Comparison of ENCODE assay signal across 8 mouse cellular contexts in the genomic region with DNA sequence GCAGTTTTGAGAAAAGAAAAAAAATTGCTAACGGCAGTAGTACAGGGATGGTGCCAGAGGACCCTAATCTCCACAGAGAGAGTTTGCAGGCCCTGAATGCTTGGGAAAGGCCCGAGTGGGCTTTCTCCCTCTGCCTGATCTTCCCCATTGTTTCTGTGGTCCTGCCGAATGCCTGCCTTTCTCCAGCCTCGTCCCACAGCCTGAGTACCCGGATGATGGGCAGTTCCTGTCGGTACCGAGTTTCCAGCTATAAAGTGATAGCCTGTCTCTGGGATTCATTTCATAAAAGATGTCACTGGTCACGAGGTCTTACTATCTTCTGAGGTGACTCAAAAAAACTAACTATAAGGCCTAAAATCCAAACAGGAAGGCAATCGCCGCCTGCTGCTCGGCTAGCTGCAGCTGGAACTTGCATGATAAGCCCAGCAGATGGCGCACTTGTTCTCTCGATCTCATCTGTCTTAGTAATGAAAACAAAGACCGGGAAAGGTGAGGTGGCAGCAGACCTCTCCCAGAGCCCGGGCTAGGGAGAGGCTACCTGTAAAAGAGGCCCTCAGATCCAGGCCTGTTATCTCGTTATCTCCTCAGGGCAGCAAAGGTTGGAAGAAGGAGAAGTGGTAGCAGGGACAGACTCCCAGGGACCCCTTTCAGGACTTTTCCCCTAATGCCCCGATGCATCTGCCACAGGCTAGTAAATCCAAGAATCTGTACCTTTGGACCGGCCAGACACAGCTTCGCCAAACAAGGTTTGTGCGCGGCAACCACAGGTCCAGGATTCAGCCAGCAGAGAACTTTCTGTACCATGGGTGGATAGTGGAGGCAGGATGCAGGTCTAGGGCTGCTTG. TPM values are rescaled to one million over a fixed set of nuclear protein-coding genes. Genes with fewer than 3 reads are reported as not detected.
A peak's percentile ranks its signal among the peaks of the same experiment; 100 is the strongest.
DNase-seq lines count a peak whose midpoint lies in the region; ATAC-seq and TF ChIP-seq lines count a peak whose summit lies in the region.

No protein-coding gene starts in this region.

- ATAC-seq in embryonic facial prominence, embryonic 14.5 days (ENCODE audit: low read depth): peak; percentile 85
- peak; percentile 57 for ATAC-seq in kidney, embryonic 14.5 days (ENCODE audit: low FRiP score, low TSS enrichment)
- peak; percentile 62; the same call in 1 of the 2 replicates for ATAC-seq in limb, embryonic 14.5 days (ENCODE audit: low FRiP score, low read depth)
- ATAC-seq in midbrain, postnatal 0 days (ENCODE audit: low FRiP score): peak; percentile 58

- H3K9ac ChIP-seq in embryonic facial prominence, embryonic 14.5 days (ENCODE audit: low read depth, low read length): peak overlapping the region; percentile 48
- H3K9ac ChIP-seq in kidney, embryonic 14.5 days (ENCODE audit: low read depth, low read length): peak overlapping the region; percentile 24; the same call in 1 of the 2 replicates
- peak overlapping the region; percentile 1; the same call in 1 of the 2 replicates for H3K9ac ChIP-seq in limb, embryonic 14.5 days (ENCODE audit: low read depth, low read length, severe bottlenecking)
- no peak overlapping the region for H3K9ac ChIP-seq in midbrain, postnatal 0 days (replicated peaks; ENCODE audit: low read length, poor library complexity, severe bottlenecking)

- 0 out of 2 replicates have a peak, but pooled peaks have one; percentile 34 for TF ChIP-seq POLR2A in limb, embryonic 14.5 days (IDR thresholded peaks at IDR 0.05; ENCODE audit: borderline replicate concordance, extremely low read depth, insufficient read depth, insufficient read length)

- peak; percentile 92 for DNase-seq in 3T3-L1 (ENCODE audit: low read depth, low spot score)
- DNase-seq in adrenal gland, postnatal 36 days: peak; percentile 80 to 81
- DNase-seq in embryonic facial prominence, embryonic 14.5 days (ENCODE audit: low spot score): peak; percentile 91
- peak; percentile 86 for DNase-seq in heart, embryonic 10.5 days (ENCODE audit: low spot score)
- DNase-seq in limb, embryonic 14.5 days (ENCODE audit: low spot score): peak; percentile 93
- peak; percentile 93 for DNase-seq in midbrain, postnatal 0 days (ENCODE audit: low spot score)
- DNase-seq in spleen, postnatal 14 days (ENCODE audit: low spot score in 2 of 2): peak; percentile 39 to 60

- no peaks in the 10 kb centered on the region for H3K9me3 ChIP-seq in embryonic facial prominence, embryonic 14.5 days (ENCODE audit: control insufficient read depth, low read length)
- H3K9me3 ChIP-seq in heart, embryonic 10.5 days: no peaks in the 10 kb centered on the region
- H3K9me3 ChIP-seq in kidney, embryonic 14.5 days (ENCODE audit: control insufficient read depth, low read length): no peaks in the 10 kb centered on the region
- no peaks in the 10 kb centered on the region for H3K9me3 ChIP-seq in limb, embryonic 14.5 days (ENCODE audit: control insufficient read depth, low read length)
- H3K9me3 ChIP-seq in midbrain, postnatal 0 days (ENCODE audit: low read length): no peaks in the 10 kb centered on the region

- H3K27ac ChIP-seq in embryonic facial prominence, embryonic 14.5 days (replicated peaks; ENCODE audit: low read depth, low read length): no peak overlapping the region
- H3K27ac ChIP-seq in heart, embryonic 10.5 days: peak overlapping the region; percentile 64; the same call in 1 of the 2 replicates
- H3K27ac ChIP-seq in kidney, embryonic 14.5 days (ENCODE audit: low read depth, low read length): no peak overlapping the region
- H3K27ac ChIP-seq in limb, embryonic 14.5 days (replicated peaks; ENCODE audit: low read depth, low read length): no peak overlapping the region
- no peak overlapping the region for H3K27ac ChIP-seq in midbrain, postnatal 0 days (ENCODE audit: low read depth, low read length)

- peaks cover 5% of the 10 kb centered on the region for H3K4me1 ChIP-seq in embryonic facial prominence, embryonic 14.5 days (ENCODE audit: control insufficient read depth, insufficient read depth, low read length)
- H3K4me1 ChIP-seq in heart, embryonic 10.5 days: peaks cover 8% of the 10 kb centered on the region
- H3K4me1 ChIP-seq in kidney, embryonic 14.5 days (ENCODE audit: control insufficient read depth, insufficient read depth, low read length): peaks cover 3% of the 10 kb centered on the region; the same call in 1 of the 2 replicates
- H3K4me1 ChIP-seq in limb, embryonic 14.5 days (ENCODE audit: control insufficient read depth, insufficient read depth, low read length): peaks cover 4% of the 10 kb centered on the region; the same call in 1 of the 2 replicates
- no peaks in the 10 kb centered on the region for H3K4me1 ChIP-seq in midbrain, postnatal 0 days (ENCODE audit: insufficient read depth, low read length)

- H3K36me3 ChIP-seq in embryonic facial prominence, embryonic 14.5 days (ENCODE audit: control insufficient read depth, insufficient read depth, low read length): peaks cover 14% of the 10 kb centered on the region; the same call in 1 of the 2 replicates
- peaks cover 9% of the 10 kb centered on the region for H3K36me3 ChIP-seq in heart, embryonic 10.5 days
- 0 out of 2 replicates have a peak, but pooled peaks cover 3% of the 10 kb centered on the region for H3K36me3 ChIP-seq in kidney, embryonic 14.5 days (ENCODE audit: control insufficient read depth, insufficient read depth, low read length)
- H3K36me3 ChIP-seq in limb, embryonic 14.5 days (ENCODE audit: control insufficient read depth, insufficient read depth, low read length): peaks cover 7% of the 10 kb centered on the region
- H3K36me3 ChIP-seq in midbrain, postnatal 0 days (ENCODE audit: insufficient read depth, low read length): peaks cover 3% of the 10 kb centered on the region; the same call in 1 of the 2 replicates

- TF ChIP-seq CTCF in midbrain, postnatal 0 days (IDR thresholded peaks at IDR 0.05): peak; percentile 95

- peak overlapping the region; percentile 26 for H3K4me3 ChIP-seq in embryonic facial prominence, embryonic 14.5 days (ENCODE audit: low read depth, low read length)
- H3K4me3 ChIP-seq in heart, embryonic 10.5 days: peak overlapping the region; percentile 30
- no peak overlapping the region; the same call in 1 of the 2 replicates for H3K4me3 ChIP-seq in kidney, embryonic 14.5 days (ENCODE audit: low read length)
- H3K4me3 ChIP-seq in limb, embryonic 14.5 days (replicated peaks; ENCODE audit: low read length): no peak overlapping the region
- H3K4me3 ChIP-seq in midbrain, postnatal 0 days (ENCODE audit: low read depth, low read length): peak overlapping the region; percentile 18; the same call in 1 of the 2 replicates

- 24% methylated on average over 21 of the region's 21 CpGs for WGBS in embryonic facial prominence, embryonic 14.5 days
- WGBS in heart, embryonic 10.5 days: 26% methylated on average over 21 of the region's 21 CpGs
- 22% methylated on average over 21 of the region's 21 CpGs for whole genome bisulfite sequencing in kidney, embryonic 14.5 days
- WGBS in limb, embryonic 14.5 days: 25% methylated on average over 21 of the region's 21 CpGs
- WGBS in midbrain, postnatal 0 days: 11% methylated on average over 21 of the region's 21 CpGs

- no peaks in the 10 kb centered on the region for H3K27me3 ChIP-seq in embryonic facial prominence, embryonic 14.5 days (replicated peaks; ENCODE audit: control insufficient read depth, insufficient read depth, low read length)
- no peaks in the 10 kb centered on the region for H3K27me3 ChIP-seq in heart, embryonic 10.5 days (ENCODE audit: insufficient read depth, poor library complexity, severe bottlenecking)
- H3K27me3 ChIP-seq in kidney, embryonic 14.5 days (ENCODE audit: control insufficient read depth, insufficient read depth, low read length): no peaks in the 10 kb centered on the region
- no peaks in the 10 kb centered on the region for H3K27me3 ChIP-seq in limb, embryonic 14.5 days (ENCODE audit: control insufficient read depth, insufficient read depth, low read length)
- H3K27me3 ChIP-seq in midbrain, postnatal 0 days (ENCODE audit: insufficient read depth, low read length): no peaks in the 10 kb centered on the region

- H3K4me2 ChIP-seq in embryonic facial prominence, embryonic 14.5 days (ENCODE audit: low read depth, low read length): peak overlapping the region; percentile 54
- peak overlapping the region; percentile 31 for H3K4me2 ChIP-seq in kidney, embryonic 14.5 days (replicated peaks; ENCODE audit: low read depth, low read length)
- peak overlapping the region; percentile 40 for H3K4me2 ChIP-seq in limb, embryonic 14.5 days (replicated peaks; ENCODE audit: low read depth, low read length, severe bottlenecking)
- peak overlapping the region; percentile 50 for H3K4me2 ChIP-seq in midbrain, postnatal 0 days (ENCODE audit: low read depth, low read length, poor library complexity, severe bottlenecking)

RNA-seq across cellular contexts. Expression of a gene that starts 19.7 kb away (rescaled TPM):
- total RNA-seq in adrenal gland, postnatal 36 days (2021): 10 to 100 TPM; 39.0 to 48.7 TPM
- polyA plus RNA-seq in embryonic facial prominence, embryonic 14.5 days (2014; fragmentation: Nextera tagmentation; extraction: Ambion mirVana): 61.7 and 70.2 TPM in 2 replicates
- polyA plus RNA-seq in heart, embryonic 10.5 days (2016; fragmentation: Nextera tagmentation; extraction: Ambion mirVana): 55.5 and 62.2 TPM in 2 replicates
- polyA plus RNA-seq in kidney, embryonic 14.5 days (2014; fragmentation: Nextera tagmentation; extraction: Ambion mirVana): 61.0 and 61.2 TPM in 2 replicates
- 114 and 140 TPM in 2 replicates for polyA plus RNA-seq in limb, embryonic 14.5 days (2012; rRNA removed)
- polyA plus RNA-seq in limb, embryonic 14.5 days (2014; fragmentation: Nextera tagmentation; extraction: Ambion mirVana): 68.8 and 72.7 TPM in 2 replicates
- 154 and 257 TPM in 2 replicates for total RNA-seq in midbrain, postnatal 0 days (2014; rRNA removed)
- polyA plus RNA-seq in midbrain, postnatal 0 days (2015; fragmentation: Nextera tagmentation; extraction: Ambion mirVana): 101 and 108 TPM in 2 replicates

RNA-seq across cellular contexts. Expression of a gene that starts 22.9 kb away (rescaled TPM):
- 1 to 10 TPM; 4.5 to 5.2 TPM for total RNA-seq in adrenal gland, postnatal 36 days (2021)
- polyA plus RNA-seq in embryonic facial prominence, embryonic 14.5 days (2014; fragmentation: Nextera tagmentation; extraction: Ambion mirVana): 14.2 and 19.3 TPM in 2 replicates
- polyA plus RNA-seq in heart, embryonic 10.5 days (2016; fragmentation: Nextera tagmentation; extraction: Ambion mirVana): 13.0 and 15.1 TPM in 2 replicates
- polyA plus RNA-seq in kidney, embryonic 14.5 days (2014; fragmentation: Nextera tagmentation; extraction: Ambion mirVana): 44.4 and 56.8 TPM in 2 replicates
- polyA plus RNA-seq in limb, embryonic 14.5 days (2012; rRNA removed): 16.4 and 21.8 TPM in 2 replicates
- polyA plus RNA-seq in limb, embryonic 14.5 days (2014; fragmentation: Nextera tagmentation; extraction: Ambion mirVana): 27.3 and 29.0 TPM in 2 replicates
- 2.7 and 3.7 TPM in 2 replicates for total RNA-seq in midbrain, postnatal 0 days (2014; rRNA removed)
- 4.0 and 4.7 TPM in 2 replicates for polyA plus RNA-seq in midbrain, postnatal 0 days (2015; fragmentation: Nextera tagmentation; extraction: Ambion mirVana)

Comparison
In these comparisons a context has a peak if more than half of its experiments do, and no peak if none do; other contexts are left out.
1. H3K4me3 ChIP-seq: peak in embryonic facial prominence, embryonic 14.5 days (single experiment), heart, embryonic 10.5 days (single experiment) and midbrain, postnatal 0 days (single experiment); none in kidney, embryonic 14.5 days (single experiment) and limb, embryonic 14.5 days (single experiment).
2. Peak in every context shown above with its lines, with median percentiles within 50 percentile points of each other: DNase-seq, ATAC-seq and H3K4me2 ChIP-seq.